Mouse (Mus musculus) megakaryocyte, embryonic 14.5 days (primary cell): ENCODE results near the gene Ly6g5b. TPM values are rescaled to one million over a fixed set of nuclear protein-coding genes. Genes with fewer than 3 reads are reported as not detected.

Experiments
- H3K27me3 ChIP-seq: replicated peaks from 2 replicates; pipeline ENCODE3; 2012; ENCODE audit warnings: inconsistent platforms
- H3K36me3 ChIP-seq: replicated peaks from 2 replicates; pipeline ENCODE3; 2012; ENCODE audit warnings: low read length, inconsistent platforms, mixed read lengths
- H3K4me1 ChIP-seq: 2 replicates; pipeline ENCODE4 v1.6.1; 2012; ENCODE audit warnings: inconsistent platforms
- H3K4me3 ChIP-seq: replicated peaks from 2 replicates; pipeline ENCODE3; 2012; ENCODE audit warnings: moderate library complexity, mild to moderate bottlenecking, inconsistent platforms
- H3K9me3 ChIP-seq: 2 replicates; pipeline ENCODE4 v1.6.1; 2012; ENCODE audit warnings: inconsistent platforms
- FLI1 ChIP-seq: IDR thresholded peaks from 2 replicates; pipeline ENCODE4 v1.6.1; 2012; ENCODE audit warnings: low read length, inconsistent platforms, mixed read lengths
- GATA1 ChIP-seq: IDR thresholded peaks from 3 replicates; pipeline ENCODE4 v1.6.1; 2012; ENCODE audit warnings: mixed read lengths, low read length, inconsistent platforms, borderline replicate concordance
- polyA plus RNA-seq: library from polyadenylated mRNA; stranded (reverse); fragments of >175 nt; gene quantifications from 2 replicates; pipeline ENCODE4 v1.2.3, GENCODE M21; 2012; ENCODE audit warnings: low replicate concordance; ENCODE audit not compliant: insufficient read depth

Ly6g5b gene
- polyA plus RNA-seq, 1 experiment, result 0.23 TPM

DNA sequence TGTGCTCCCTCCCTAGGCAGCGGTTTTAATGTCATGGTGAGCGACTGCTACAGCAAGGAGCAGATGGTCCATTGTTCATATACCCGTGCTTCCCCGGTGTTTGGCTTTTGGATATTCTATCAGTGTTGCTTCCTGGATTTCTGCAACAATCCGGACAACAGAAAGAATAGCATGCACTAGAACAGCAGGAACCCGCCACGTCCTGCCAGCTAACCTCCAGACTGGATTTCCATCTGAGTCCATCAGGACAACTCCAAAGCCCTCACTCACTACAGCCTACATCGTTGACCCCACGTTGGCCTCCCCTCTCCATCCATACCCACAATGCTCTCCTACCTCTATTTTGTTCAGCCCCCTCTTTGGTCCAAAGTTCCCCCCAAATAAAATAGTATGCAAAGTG lies 3.5 kb downstream of the Ly6g5b start:
- no peak overlapping the region for H3K4me3 ChIP-seq
- H3K27me3 ChIP-seq, result peaks cover 31% of the 10 kb centered on the region
- peaks cover 29% of the 10 kb centered on the region for H3K36me3 ChIP-seq
- no peaks in the 10 kb centered on the region for H3K9me3 ChIP-seq
- H3K4me1 ChIP-seq, result peaks cover 54% of the 10 kb centered on the region
- TF ChIP-seq FLI1, result no peak
- TF ChIP-seq GATA1, result no peak

DNA sequence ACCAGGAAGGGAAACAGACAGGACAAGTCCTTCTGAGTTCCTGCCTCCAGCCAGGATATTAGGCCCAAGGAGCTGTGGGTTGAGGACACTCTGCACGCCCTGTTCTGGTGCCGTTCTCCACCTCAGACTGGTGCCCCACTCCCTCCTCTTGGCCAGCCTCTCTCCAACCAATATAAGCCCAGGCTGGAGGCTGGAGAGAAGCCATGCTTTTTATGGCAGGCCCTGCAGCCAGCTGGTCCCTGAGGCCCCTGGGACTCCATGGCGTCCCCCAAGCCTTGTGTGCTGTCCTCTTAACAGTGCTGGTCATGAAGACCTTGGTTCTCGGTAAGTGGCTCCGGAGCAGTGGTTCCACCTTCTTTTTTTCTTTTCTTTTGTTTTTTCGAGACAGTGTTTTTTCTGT lies 7.1 kb downstream of the Ly6g5b start, which contains the start of gene Ly6g5c:
Ly6g5c (plus strand) TSS at position 183 of the 400 bp plus-strand sequence.
- TF ChIP-seq GATA1 (no peak), FLI1 (no peak)
- no peak within 1 kb of the TSS for H3K4me3 ChIP-seq
- peaks cover 20% of the 10 kb centered on the region for H3K36me3 ChIP-seq
- H3K4me1 ChIP-seq, result peaks cover 55% of the 10 kb centered on the region
- peaks cover 31% of the 10 kb centered on the region for H3K27me3 ChIP-seq
- H3K9me3 ChIP-seq, result no peaks in the 10 kb centered on the region

DNA sequence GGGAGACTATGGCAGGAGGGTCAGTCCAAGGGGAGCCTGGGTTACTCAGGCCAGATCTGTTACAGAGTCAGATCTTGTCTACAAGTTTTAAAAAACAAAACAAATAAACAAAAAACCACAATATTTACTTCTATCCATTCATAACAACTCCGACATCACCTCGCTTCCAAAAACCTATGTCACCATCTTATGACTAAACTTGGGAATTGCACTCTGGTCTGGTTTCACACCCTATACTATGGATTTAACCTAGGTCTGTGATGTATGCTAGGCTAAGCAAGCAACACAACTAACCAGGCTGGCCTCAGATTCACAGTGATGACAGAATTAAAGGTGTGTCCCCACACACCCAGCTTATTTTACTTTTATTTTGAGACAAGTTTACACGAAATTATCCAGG lies 8.7 kb downstream of the Ly6g5b start:
- Histone ChIP-seq H3K36me3 (peaks cover 36% of the 10 kb centered on the region), H3K4me1 (peaks cover 58% of the 10 kb centered on the region), H3K27me3 (peaks cover 16% of the 10 kb centered on the region), H3K9me3 (no peaks in the 10 kb centered on the region), H3K4me3 (no peak overlapping the region)
- no peak for TF ChIP-seq FLI1
- TF ChIP-seq GATA1, result no peak

DNA sequence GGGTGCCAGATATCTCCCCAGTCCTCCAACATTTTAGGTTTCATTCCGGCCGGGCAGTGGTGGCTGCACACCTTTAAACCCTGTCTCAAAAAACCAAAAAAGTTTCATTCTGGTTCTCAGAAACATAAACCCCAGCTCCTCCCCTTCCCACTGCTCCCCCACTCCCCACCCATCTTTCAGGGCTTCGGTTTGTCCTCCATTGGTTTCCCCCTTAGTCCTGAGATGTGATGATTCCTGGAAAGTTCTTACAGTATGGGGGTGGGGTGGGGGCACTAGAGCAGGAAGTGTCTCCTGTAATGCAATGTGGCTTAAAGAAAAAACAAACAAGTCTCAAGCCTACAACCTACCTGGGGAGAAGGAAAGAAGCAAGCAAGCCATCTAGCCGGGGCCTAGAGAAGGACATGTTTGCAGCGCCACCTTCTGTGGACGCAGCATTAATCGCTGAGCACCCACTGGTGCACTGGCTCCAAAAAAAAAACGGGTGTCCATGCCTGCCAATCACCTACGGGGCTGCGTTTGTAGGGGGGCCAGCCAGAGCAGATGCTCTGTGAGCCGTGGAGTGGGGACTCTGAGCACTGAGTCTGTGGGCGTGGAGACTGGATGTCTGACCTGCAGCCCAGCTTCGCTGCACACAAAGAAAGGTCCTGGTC lies 9.4 kb downstream of the Ly6g5b start:
- peak overlapping the region; percentile 51 for H3K4me3 ChIP-seq
- no peak for TF ChIP-seq GATA1
- TF ChIP-seq FLI1, result no peak
- peaks cover 61% of the 10 kb centered on the region for H3K4me1 ChIP-seq
- H3K36me3 ChIP-seq, result peaks cover 42% of the 10 kb centered on the region
- H3K9me3 ChIP-seq, result no peaks in the 10 kb centered on the region
- peaks cover 10% of the 10 kb centered on the region for H3K27me3 ChIP-seq

DNA sequence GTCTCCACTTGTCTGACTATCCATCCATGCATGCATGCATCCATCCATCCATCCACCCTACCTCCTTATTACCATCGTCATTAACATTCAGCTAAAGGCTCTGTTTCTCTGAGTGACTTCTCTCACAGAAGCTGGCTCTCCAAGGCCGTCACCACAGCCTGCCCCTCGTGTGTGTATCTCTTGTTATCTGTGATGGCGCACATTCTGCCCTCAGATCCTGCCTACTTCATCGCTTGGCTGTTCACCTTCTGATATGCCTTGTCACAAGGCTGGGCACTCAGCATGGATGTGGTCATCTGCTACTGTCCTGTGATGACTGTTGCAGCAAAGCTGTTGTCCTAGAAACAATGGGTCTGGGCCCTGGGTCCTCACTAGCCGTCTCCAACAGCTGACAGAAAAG lies 10.5 kb downstream of the Ly6g5b start:
- no peaks in the 10 kb centered on the region for H3K9me3 ChIP-seq
- H3K4me3 ChIP-seq, result peak overlapping the region; percentile 65
- TF ChIP-seq GATA1, result no peak
- TF ChIP-seq FLI1, result no peak
- peaks cover 5% of the 10 kb centered on the region for H3K27me3 ChIP-seq
- H3K4me1 ChIP-seq, result peaks cover 67% of the 10 kb centered on the region
- H3K36me3 ChIP-seq, result peaks cover 53% of the 10 kb centered on the region

DNA sequence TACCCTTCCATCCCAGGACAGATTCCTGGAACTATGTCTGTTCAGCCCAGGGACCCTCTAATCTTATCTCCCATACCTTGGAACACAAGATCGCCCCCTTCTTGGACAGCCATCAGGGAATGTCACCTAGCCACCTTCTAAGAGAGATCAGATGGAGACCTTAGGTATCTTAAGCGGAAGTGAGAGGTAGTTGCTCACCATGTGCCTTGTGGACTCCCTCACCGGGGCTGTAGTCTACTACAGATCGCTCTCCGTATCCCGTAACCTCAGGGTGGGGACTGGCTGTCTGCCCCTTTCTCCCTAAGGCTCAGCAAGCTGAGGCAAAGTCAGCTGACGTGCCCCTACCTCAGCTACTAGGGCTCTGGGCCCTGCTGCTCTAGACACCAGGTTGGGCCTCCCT lies 11.1 kb downstream of the Ly6g5b start:
- Histone ChIP-seq H3K4me1 (peaks cover 74% of the 10 kb centered on the region), H3K4me3 (no peak overlapping the region), H3K36me3 (peaks cover 60% of the 10 kb centered on the region)

DNA sequence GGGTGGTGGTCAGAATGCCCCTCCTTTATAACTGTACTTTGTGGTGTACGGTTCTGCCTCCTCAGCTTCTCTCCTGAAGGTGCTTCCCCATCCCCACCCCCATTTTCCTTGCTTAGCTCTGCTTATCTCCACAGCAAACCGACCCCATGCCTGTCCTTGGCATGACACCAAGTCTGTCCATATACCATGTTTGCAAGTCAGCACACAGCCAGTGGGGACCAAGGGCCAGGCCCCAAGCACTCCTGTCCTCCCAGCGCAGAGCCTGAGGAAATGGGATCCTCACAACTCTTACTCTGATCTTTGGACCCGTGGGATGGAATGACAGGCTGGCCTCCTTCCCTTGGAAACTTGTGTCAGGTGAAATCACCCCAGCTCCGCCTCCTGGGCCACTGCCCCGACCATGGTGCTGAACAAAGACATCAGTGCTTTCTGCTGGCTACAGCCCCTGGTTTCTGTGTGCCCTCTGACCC lies 12.0 kb downstream of the Ly6g5b start:
- H3K4me3 ChIP-seq, result no peak overlapping the region
- no peaks in the 10 kb centered on the region for H3K27me3 ChIP-seq
- peaks cover 68% of the 10 kb centered on the region for H3K36me3 ChIP-seq
- TF ChIP-seq GATA1 (no peak), FLI1 (no peak)
- no peaks in the 10 kb centered on the region for H3K9me3 ChIP-seq
- peaks cover 78% of the 10 kb centered on the region for H3K4me1 ChIP-seq

More for the DNA sequence above, 11.1 kb downstream of the Ly6g5b start:
- Histone ChIP-seq H3K27me3 (peaks cover 3% of the 10 kb centered on the region), H3K9me3 (no peaks in the 10 kb centered on the region)
- no peak for TF ChIP-seq FLI1

DNA sequence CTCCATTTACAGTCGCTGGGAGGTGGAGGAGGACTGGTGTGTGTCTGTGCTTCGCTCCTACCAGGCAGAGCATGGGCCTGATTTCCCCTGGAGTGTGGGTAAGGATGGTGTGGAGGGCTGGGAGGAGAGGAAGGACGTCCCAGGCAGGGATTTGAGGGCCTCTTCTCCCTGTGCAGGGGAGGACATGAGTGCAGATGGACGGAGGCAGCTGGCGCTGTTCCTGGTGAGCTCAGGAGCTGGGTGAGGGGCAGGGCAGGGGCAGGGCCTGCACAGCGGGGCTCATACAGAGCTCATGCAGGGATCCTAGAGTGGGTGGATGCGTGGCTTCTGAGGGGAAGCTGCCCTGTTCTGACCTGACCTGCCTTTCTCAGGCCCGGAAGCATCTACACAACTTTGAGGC lies 12.9 kb downstream of the Ly6g5b start:
- peaks cover 81% of the 10 kb centered on the region for H3K4me1 ChIP-seq
- no peak for TF ChIP-seq FLI1
- TF ChIP-seq GATA1, result no peak
- no peaks in the 10 kb centered on the region for H3K9me3 ChIP-seq
- no peaks in the 10 kb centered on the region for H3K27me3 ChIP-seq
- peak overlapping the region; percentile 38 for H3K4me3 ChIP-seq
- H3K36me3 ChIP-seq, result peaks cover 78% of the 10 kb centered on the region

DNA sequence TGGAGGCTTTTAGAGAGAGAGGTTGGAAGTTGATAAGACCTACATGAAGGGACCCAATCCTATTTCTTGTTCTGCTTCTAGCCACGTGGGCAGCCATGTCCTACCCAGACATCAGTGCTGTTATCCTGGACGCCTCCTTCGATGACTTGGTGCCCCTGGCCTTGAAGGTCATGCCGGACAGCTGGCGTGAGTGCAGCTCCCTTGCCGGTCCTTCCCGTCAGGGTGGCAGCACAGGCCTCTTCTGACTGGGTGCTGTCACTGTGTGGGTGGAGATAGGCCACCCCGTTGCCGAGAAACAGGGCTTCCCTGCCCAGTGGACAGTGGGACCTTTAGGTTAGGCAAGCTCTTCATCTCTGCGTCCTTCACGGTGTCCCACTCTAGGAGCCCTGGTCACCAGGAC lies 14.1 kb downstream of the Ly6g5b start:
- Histone ChIP-seq H3K36me3 (peaks cover 89% of the 10 kb centered on the region), H3K4me1 (peaks cover 88% of the 10 kb centered on the region), H3K4me3 (no peak overlapping the region), H3K9me3 (no peaks in the 10 kb centered on the region), H3K27me3 (no peaks in the 10 kb centered on the region)
- TF ChIP-seq FLI1 (no peak), GATA1 (no peak)

DNA sequence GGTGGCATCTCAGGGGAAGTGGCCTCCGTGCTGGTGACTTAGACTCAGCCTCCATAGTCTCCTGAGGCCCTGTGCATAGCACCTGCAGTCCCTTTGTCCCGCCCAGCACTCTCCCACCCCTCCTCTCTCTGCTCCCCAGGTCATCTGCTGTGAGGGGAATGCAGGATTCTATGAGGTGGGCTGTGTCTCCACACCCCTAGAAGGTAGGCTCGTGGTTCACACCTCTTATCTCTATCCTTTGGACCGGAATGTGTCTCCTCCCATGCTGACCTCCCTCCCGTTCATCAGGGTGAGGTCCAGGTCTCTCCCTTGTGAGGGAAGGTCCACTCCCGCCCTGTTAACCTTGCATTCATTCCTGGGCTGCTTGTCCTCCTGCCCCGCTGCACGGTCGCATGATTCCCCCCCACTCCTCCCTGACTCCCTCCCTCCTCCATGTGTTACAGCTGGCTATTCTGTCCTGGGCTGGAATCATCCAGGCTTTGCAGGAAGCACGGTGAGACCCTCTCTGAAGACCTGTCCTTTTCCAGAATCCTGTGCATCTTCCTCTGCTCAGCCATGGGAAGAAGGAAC lies 14.9 kb downstream of the Ly6g5b start:
- Histone ChIP-seq H3K36me3 (peaks cover 98% of the 10 kb centered on the region), H3K9me3 (no peaks in the 10 kb centered on the region), H3K27me3 (no peaks in the 10 kb centered on the region), H3K4me1 (peaks cover 79% of the 10 kb centered on the region), H3K4me3 (no peak overlapping the region)
- TF ChIP-seq FLI1 (no peak), GATA1 (no peak)
